In the genomic region with DNA sequence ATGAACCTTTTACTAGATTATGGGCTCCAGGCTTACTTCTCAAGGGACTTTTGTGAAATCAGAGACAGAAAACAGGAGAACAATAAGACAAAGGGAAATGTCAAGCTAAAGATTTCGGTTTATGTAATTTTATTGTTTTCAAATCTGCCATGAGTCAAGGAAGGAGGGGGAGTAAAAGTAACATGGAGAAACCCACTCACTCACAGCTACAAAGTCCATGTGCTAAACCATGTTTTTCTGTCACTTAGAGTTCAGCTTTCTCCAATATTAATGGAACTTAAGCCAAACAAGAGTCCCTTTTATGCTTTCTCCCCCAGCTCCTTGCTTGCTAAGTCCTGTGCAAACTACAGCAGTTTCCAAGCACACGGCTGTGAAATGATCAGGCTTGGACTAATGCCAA, we compare ENCODE assay signal across 28 mouse cellular contexts. TPM values are rescaled to one million over a fixed set of nuclear protein-coding genes. Genes with fewer than 3 reads are reported as not detected.
"Had no signal": no experiment of that assay in that cellular context is flagged by ENCODE, and none has a peak within 500 bp of the region (broad histone marks: within the 10 kb centered on the region; RNA-seq: fewer than 3 reads in every experiment).

No protein-coding gene starts in this region.

- H3K4me2 ChIP-seq: embryonic facial prominence, embryonic 12.5 days; embryonic facial prominence, embryonic 13.5 days; embryonic facial prominence, embryonic 15.5 days; forebrain, embryonic 12.5 days; forebrain, embryonic 13.5 days; forebrain, embryonic 15.5 days had no signal

- H3K4me1 ChIP-seq: embryonic facial prominence, embryonic 10.5 days; embryonic facial prominence, embryonic 12.5 days; embryonic facial prominence, embryonic 13.5 days; embryonic facial prominence, embryonic 15.5 days; forebrain, embryonic 10.5 days; forebrain, embryonic 12.5 days; forebrain, embryonic 13.5 days; forebrain, embryonic 15.5 days had no signal

- H3K4me3 ChIP-seq: embryonic facial prominence, embryonic 10.5 days; embryonic facial prominence, embryonic 12.5 days; embryonic facial prominence, embryonic 13.5 days; embryonic facial prominence, embryonic 15.5 days; erythroblast, embryonic 14.5 days; forebrain, embryonic 10.5 days; forebrain, embryonic 12.5 days; forebrain, embryonic 13.5 days; forebrain, embryonic 15.5 days; gastrocnemius, adult 2 months; heart, adult 2 months had no signal

- H3K27ac ChIP-seq: embryonic facial prominence, embryonic 10.5 days; embryonic facial prominence, embryonic 12.5 days; embryonic facial prominence, embryonic 13.5 days; embryonic facial prominence, embryonic 15.5 days; forebrain, embryonic 10.5 days; forebrain, embryonic 12.5 days; forebrain, embryonic 13.5 days; forebrain, embryonic 15.5 days; gastrocnemius, adult 2 months; heart, adult 2 months had no signal

- H3K9me3 ChIP-seq: embryonic facial prominence, embryonic 10.5 days; embryonic facial prominence, embryonic 12.5 days; embryonic facial prominence, embryonic 13.5 days; embryonic facial prominence, embryonic 15.5 days; forebrain, embryonic 10.5 days; forebrain, embryonic 12.5 days; forebrain, embryonic 13.5 days; forebrain, embryonic 15.5 days had no signal

- H3K36me3 ChIP-seq: embryonic facial prominence, embryonic 10.5 days; embryonic facial prominence, embryonic 12.5 days; embryonic facial prominence, embryonic 13.5 days; embryonic facial prominence, embryonic 15.5 days; forebrain, embryonic 10.5 days; forebrain, embryonic 12.5 days; forebrain, embryonic 15.5 days had no signal

- DNase-seq: cerebellum, adult 8-10 months; cerebellum, adult 9-10 months; cerebellum, adult 9-11 months; cerebellum, postnatal 10 days; cerebellum, postnatal 14 days; cerebellum, postnatal 25 days; cerebellum, postnatal 36 days; embryo, embryonic 11 days; forebrain, postnatal 0 days; gastrocnemius, adult 2 months; gastrocnemius, postnatal 10 days; gastrocnemius, postnatal 14 days; gastrocnemius, postnatal 25 days; gastrocnemius, postnatal 36 days; heart, adult 18-20 months; heart, adult 2 months had no signal

- H3K27me3 ChIP-seq: embryonic facial prominence, embryonic 12.5 days; forebrain, embryonic 15.5 days had no signal

- ATAC-seq: forebrain, embryonic 13.5 days; forebrain, embryonic 14.5 days; forebrain, embryonic 15.5 days; forebrain, embryonic 16.5 days; forebrain, postnatal 0 days had no signal

- H3K9ac ChIP-seq: embryonic facial prominence, embryonic 12.5 days; embryonic facial prominence, embryonic 13.5 days; embryonic facial prominence, embryonic 15.5 days; forebrain, embryonic 12.5 days; forebrain, embryonic 13.5 days; forebrain, embryonic 15.5 days; forebrain, postnatal 0 days had no signal

RNA-seq across cellular contexts. Expression of a gene that starts 10.5 kb away (rescaled TPM):
- total RNA-seq: granulocyte monocyte progenitor cell, adult 5-6 weeks had no signal
- polyA plus RNA-seq: erythroblast, embryonic 14.5 days had no signal
